Mouse (Mus musculus) gastrocnemius, postnatal 10 days (tissue): ENCODE measurements around the gene Cox10. TPM values are rescaled to one million over a fixed set of nuclear protein-coding genes. Genes with fewer than 3 reads are reported as not detected.

Source experiments
- DNase-seq: peaks from one replicate; pipeline ENCODE4 v3.0.0; 2021; ENCODE audit warnings: mixed read lengths
- total RNA-seq, 2 experiments: library from RNA; stranded (reverse); gene quantifications; 2 replicates each; pipeline ENCODE4 v1.2.3; 2021

Gene Cox10
- total RNA-seq, 2 experiments from 2014 or later = 26.8 to 27.8 TPM

GRCm38 (mm10) chr11:64045041-64045440 is 34.2 kb downstream of the Cox10 start:
- no peak for DNase-seq

DNA sequence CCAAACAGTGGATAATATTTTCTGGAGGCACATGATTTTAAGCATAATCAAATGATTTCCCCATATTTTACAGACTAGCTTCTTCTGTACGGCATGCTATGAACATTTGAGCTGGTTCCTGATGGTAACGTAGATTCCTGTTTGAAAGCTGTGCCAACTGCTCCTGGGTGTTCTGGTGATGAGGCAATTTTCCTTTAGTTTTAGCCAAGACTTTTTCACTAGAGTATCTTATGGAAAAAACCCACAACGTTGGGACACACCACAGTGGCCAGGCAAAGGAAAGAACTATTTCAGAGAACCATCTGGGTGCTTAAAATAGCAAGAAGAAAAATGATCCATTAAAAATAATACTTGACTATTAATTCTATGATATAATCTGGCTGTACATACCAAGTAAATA is 35.2 kb downstream of the Cox10 start:
- DNase-seq = no peak

- DNase-seq = no peak
These were observed 38.0 kb downstream of the Cox10 start for GRCm38 (mm10) chr11:64041281-64041680.

DNA sequence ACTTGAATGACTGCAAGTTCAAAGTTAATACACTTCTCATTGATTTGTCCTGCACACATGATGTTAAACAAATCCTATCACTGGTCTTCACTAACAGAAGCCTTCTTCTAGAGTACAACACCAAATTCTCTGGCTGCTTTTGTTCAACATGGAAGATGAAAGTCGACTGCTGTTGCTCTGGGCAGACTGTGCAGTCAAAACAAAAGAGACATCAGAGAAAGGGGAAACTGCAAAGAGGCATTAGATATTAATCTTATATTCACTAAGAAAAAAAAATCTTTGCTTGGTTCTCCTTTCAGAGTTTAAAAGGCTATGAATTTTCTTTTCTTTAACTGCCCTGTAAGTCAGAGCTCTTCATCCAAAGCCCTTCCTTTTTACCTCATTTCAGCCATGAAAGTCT is 39.7 kb downstream of the Cox10 start:
- DNase-seq = no peak

GRCm38 (mm10) chr11:64037471-64038125 is 41.7 kb downstream of the Cox10 start:
- no peak for DNase-seq

GRCm38 (mm10) chr11:64036306-64036705 is 43.0 kb downstream of the Cox10 start:
- DNase-seq = no peak

DNA sequence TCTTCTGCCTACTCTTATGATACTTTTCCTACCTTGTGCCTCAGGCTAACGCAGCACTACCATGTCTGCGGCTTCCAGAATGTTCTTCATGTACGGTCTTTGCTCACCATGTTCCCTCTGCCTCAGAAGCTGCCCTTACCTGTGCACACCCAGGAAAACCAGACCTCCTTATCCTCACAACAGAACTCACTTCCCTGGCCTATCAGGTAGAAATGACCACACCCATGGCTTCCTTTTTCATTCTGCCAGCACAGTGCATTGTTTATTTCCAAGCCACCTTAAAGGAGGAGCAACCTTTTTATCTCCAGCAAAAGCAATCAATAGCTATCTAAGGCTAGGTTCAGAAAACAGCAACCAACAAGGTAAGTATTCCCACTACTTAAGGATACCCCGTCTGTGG is 43.6 kb downstream of the Cox10 start:
- DNase-seq = no peak

- peak; percentile 14 for DNase-seq
These were observed 44.6 kb downstream of the Cox10 start for GRCm38 (mm10) chr11:64034686-64035085.

GRCm38 (mm10) chr11:64027423-64027822 is 51.8 kb downstream of the Cox10 start:
- no peak for DNase-seq

DNA sequence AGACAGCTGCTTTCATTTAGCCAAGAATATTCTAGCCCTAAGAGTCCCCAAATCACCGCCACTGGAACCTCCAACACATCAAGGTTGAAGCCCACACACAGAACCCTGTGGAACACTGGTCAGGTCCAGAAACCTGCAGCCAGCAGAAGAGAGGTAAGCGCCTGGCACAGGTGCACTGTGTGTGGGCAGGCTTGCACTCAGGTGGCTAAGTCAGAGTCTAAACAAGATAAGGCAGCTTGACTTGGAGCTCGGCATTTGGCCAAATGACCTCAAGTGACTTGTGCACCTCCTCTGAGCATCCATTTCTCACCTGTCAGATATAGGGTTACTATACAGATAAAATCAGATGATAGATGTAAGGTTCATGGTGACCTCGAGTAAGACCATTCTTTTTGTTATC is 53.4 kb downstream of the Cox10 start:
- DNase-seq = no peak

GRCm38 (mm10) chr11:64024575-64024974 is 54.7 kb downstream of the Cox10 start:
- DNase-seq = no peak

DNA sequence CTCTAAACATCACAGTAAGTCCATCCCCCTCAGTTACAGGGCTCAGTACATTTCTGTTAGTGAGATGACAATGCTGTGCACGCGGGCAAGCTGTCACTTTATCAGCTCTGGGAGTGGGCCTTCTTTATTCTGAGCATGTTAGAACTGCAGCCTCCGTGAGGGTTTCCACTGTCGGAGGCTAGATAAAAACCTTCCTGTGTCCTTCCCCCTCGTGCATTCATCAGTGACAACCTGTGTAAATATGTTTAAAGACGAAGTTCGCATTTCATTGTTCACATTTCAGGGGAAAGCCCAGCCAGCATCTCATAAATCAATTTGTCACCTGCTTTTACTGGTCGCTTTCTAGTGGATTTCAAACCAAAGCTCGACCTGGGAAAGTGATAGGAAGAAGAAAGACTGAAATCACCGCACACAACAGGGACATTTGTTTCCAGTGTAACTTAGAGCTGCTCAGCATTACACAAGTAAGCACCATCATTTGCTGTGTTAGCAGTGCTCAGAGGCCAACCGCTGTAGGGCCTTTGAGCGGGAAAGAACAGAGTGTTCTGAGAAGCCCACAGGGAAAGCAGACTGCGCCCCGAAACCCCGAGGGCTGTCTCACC is 55.8 kb downstream of the Cox10 start:
- no peak for DNase-seq

DNA sequence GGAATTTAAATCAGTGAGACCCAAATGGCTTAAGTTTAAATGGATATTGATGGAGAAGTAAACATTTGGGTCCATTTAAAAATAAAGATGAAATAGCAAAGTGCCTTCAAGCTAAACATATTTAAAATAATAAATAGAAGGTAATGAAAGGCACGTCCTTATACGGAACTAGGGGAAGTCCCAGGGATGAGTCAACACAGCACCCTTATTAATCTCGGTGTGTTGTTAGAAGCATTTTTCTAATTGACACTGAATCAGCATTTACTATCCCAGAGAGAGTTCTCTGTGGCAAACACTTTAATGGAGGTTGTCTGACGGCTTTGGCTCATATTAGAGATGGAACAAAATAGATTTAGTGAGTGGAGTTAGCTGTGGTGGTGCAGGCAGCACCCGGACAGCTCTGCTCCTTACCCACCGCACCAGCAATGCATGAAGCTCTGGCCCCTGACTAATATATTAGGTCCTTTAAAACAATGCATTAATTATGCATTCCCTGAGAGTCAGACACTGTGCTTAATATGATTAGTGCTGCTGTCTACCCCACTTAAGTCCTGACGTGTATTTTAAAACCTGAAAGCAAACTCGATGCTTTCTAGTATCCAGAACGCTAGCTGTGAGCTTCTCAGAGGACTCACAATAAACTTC is 56.7 kb downstream of the Cox10 start:
- DNase-seq = no peak

DNA sequence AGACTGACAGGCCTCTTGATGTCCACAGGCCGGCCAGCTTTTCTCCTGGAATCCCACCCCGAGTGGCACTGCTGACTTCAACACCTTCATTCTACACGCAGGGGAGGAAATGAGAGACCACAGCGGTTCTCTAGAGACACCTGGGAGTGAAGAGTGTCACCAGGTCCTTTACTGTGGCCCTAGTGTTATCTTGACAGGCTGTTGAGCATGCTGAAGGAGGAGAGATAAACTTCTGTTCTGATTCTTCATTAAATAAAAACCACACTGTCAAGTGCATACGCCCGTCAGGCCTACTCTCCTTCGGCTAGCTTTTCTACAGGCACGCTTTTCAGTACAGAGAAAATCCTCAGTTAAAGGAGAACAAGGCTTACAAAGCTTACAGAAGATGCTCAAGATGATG is 60.0 kb downstream of the Cox10 start:
- no peak for DNase-seq

DNA sequence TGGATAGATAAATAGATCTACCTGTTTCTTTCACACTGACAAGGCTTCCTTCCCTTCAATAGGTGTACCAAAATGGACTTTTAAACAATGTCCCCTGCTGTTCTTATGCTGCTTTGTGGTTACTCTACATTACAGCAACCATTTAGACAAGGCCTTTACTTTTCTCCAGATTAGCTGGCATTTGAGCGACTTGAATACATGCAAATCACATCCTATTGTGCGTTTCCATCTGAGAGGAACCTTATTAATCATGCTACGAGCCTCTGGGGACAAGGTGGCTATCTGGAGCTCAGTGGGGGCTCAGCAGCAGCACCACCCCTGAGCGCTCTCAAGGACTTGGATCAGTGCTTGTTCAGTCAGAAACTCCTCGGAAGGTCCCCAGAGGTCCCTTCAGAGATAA is 61.1 kb downstream of the Cox10 start:
- DNase-seq = no peak

GRCm38 (mm10) chr11:64015309-64015708 is 64.0 kb downstream of the Cox10 start:
- DNase-seq = no peak

- no peak for DNase-seq
These were observed 68.4 kb downstream of the Cox10 start for GRCm38 (mm10) chr11:64010724-64011496.

GRCm38 (mm10) chr11:64004152-64004551 is 75.1 kb downstream of the Cox10 start:
- no peak for DNase-seq

DNA sequence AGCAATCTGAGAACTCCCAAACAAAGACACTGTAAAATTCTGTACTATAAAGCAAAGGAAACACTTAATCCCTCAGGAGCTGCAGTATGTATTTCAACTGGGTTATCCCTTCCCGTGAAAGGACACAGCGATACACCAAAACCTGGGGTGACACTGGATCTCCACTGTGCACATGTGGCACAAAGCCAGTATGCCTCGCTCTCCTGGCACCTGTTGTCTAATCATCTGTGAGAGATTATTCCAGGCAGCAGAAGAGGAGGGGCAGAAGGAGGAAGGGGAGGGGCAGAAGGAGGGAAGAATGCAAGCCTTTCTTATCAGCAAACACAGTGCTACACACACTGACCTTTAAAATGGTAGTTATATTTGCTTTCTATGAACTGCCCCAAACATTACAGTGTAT is 75.8 kb downstream of the Cox10 start:
- no peak for DNase-seq

- DNase-seq = no peak
These were observed 76.6 kb downstream of the Cox10 start for GRCm38 (mm10) chr11:64002629-64003028.

DNA sequence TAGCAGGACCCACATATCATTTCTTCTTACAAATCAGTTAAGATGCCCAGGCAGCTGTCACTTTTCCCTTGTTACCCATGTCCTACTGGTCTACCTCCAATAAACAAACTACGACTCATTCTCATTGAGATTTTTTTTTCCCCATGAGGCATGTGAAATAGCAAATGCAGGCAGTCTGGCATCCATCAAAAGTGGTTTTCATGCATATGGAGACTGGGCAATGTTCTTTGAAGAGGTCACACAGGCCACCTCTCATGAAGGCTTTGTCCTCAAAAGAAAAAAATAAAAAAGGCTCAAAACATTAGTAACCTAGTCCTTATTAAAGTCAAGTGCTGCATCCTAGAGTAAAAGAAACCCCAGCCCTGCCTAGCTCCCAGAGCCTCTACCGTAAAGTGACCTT is 78.2 kb downstream of the Cox10 start:
- DNase-seq = no peak

DNA sequence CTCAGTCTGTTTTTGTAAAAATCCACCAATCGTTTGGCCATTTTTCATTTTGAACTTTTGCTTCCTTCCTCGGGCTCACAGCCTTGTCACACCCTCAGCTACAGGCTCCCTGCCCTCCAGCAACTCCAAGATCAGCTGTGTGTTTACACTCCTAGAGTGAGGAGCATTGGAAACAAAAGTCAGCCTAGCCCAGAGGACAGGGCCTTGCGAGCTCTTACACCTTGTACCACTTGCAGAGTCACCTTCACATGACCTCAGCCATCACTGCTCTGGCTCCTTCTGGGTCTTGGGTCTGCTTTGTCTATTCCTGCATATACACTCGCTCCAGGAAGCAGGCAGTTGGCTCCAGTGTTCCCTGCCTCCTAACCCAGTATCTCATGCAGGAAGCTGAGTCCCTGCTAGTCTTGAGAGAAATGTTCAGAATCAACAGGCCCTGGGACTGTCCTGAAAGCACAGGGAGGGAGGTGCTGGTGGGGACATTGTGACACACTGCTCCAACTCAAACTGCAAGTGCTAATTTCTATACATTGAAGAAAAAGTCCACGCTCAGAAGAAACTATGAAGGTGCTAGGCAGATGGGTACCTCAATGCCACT is 79.0 kb downstream of the Cox10 start:
- no peak for DNase-seq

DNA sequence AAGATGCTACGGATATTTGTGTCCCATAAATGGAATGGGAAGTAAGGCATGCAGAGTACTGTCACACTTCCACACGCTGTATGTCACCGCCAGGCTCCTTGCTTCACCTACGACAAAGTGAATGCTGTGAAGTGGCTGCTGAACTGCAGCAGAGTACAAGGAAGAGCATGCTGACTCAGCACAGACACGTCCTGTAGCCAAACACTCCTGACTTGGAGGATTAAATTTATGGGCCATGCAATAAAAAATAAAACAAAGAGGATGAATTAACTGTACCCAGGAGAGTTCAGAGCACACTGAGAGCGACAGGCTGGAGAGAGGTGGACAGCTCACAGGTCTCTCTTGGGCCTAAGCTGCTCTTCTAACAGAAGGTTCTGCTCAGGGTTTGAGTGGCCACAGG is 79.8 kb downstream of the Cox10 start:
- no peak for DNase-seq
